Mouse (Mus musculus): ENCODE measurements around the gene Btbd35f12. TPM values are rescaled to one million over a fixed set of nuclear protein-coding genes. Genes with fewer than 3 reads are reported as not detected.

The Btbd35f12 gene
- polyA plus RNA-seq (2012; ENCODE audit: low replicate concordance): not detected in 2 replicates

GRCm38 (mm10) chrX:33313079-33313478 is at the start of gene Btbd35f12:
Btbd35f12 (plus strand) TSS chrX:33313379.

Other genes with a start within 250 kb of the Btbd35f12 start
- not detected in 2 replicates for gene Spin2-ps6, start 78.5 kb upstream of the Btbd35f12 start, polyA plus RNA-seq (2012; ENCODE audit: low replicate concordance)

All from hematopoietic multipotent progenitor cell, adult 10-12 weeks (in vitro differentiated cells).